Mouse (Mus musculus): ENCODE measurements around the gene Atg4a-ps.
A peak's percentile ranks its signal among the peaks of the same experiment; 100 is the strongest.
"Not testable (repeated sequence)": the region's sequence is repeated elsewhere in the genome, so short reads cannot be mapped to it uniquely, and the experiment has no call there.

Gene Atg4a-ps

GRCm38 (mm10) chr3:103645968-103646367 is at the start of gene Atg4a-ps:
Gene Atg4a-ps (minus strand): TSS chr3:103646068.
- DNase-seq (ENCODE audit: low spot score) = not testable (repeated sequence)

GRCm38 (mm10) chr3:103695556-103695955 is 49.7 kb upstream of the Atg4a-ps start:
- no peak for DNase-seq (ENCODE audit: low spot score)

- DNase-seq (ENCODE audit: low spot score) = no peak
These were observed 44.6 kb upstream of the Atg4a-ps start for GRCm38 (mm10) chr3:103690506-103690905.

GRCm38 (mm10) chr3:103689043-103689442 is 43.2 kb upstream of the Atg4a-ps start:
- DNase-seq (ENCODE audit: low spot score) = no peak

GRCm38 (mm10) chr3:103683966-103684319 is 38.1 kb upstream of the Atg4a-ps start:
- DNase-seq (ENCODE audit: low spot score) = no peak

- DNase-seq (ENCODE audit: low spot score) = peak; percentile 81
These were observed 37.5 kb upstream of the Atg4a-ps start for GRCm38 (mm10) chr3:103683234-103683965.

- peak; percentile 33 for DNase-seq (ENCODE audit: low spot score)
These were observed 36.6 kb upstream of the Atg4a-ps start for GRCm38 (mm10) chr3:103682473-103682872.

- no peak for DNase-seq (ENCODE audit: low spot score)
These were observed 32.9 kb upstream of the Atg4a-ps start for GRCm38 (mm10) chr3:103678811-103679210.

- DNase-seq (ENCODE audit: low spot score) = no peak
These were observed 26.8 kb upstream of the Atg4a-ps start for GRCm38 (mm10) chr3:103672716-103673115.

- DNase-seq (ENCODE audit: low spot score) = no peak
These were observed 26.2 kb upstream of the Atg4a-ps start for GRCm38 (mm10) chr3:103672113-103672512.

- no peak for DNase-seq (ENCODE audit: low spot score)
These were observed 17.5 kb upstream of the Atg4a-ps start for GRCm38 (mm10) chr3:103663385-103663784.

GRCm38 (mm10) chr3:103661714-103662113 is 15.8 kb upstream of the Atg4a-ps start:
- no peak for DNase-seq (ENCODE audit: low spot score)

- no peak for DNase-seq (ENCODE audit: low spot score)
These were observed 14.1 kb upstream of the Atg4a-ps start for GRCm38 (mm10) chr3:103660012-103660411.

GRCm38 (mm10) chr3:103650406-103650805 is 4.5 kb upstream of the Atg4a-ps start:
- DNase-seq (ENCODE audit: low spot score) = no peak

GRCm38 (mm10) chr3:103649716-103650115 is 3.8 kb upstream of the Atg4a-ps start:
- DNase-seq (ENCODE audit: low spot score) = no peak

- no peak for DNase-seq (ENCODE audit: low spot score)
These were observed 2.6 kb upstream of the Atg4a-ps start for GRCm38 (mm10) chr3:103648486-103648885.

- no peak for DNase-seq (ENCODE audit: low spot score)
These were observed 1.4 kb upstream of the Atg4a-ps start for GRCm38 (mm10) chr3:103647164-103647867.

- DNase-seq (ENCODE audit: low spot score) = peak; percentile 73
These were observed 4.6 kb downstream of the Atg4a-ps start for GRCm38 (mm10) chr3:103641301-103641700.

- DNase-seq (ENCODE audit: low spot score) = peak; percentile 74
These were observed 5.6 kb downstream of the Atg4a-ps start for GRCm38 (mm10) chr3:103640226-103640803.

GRCm38 (mm10) chr3:103637641-103638040 is 8.2 kb downstream of the Atg4a-ps start:
- DNase-seq (ENCODE audit: low spot score) = no peak

- DNase-seq (ENCODE audit: low spot score) = no peak
These were observed 11.6 kb downstream of the Atg4a-ps start for GRCm38 (mm10) chr3:103634256-103634655.

- DNase-seq (ENCODE audit: low spot score) = no peak
These were observed 12.0 kb downstream of the Atg4a-ps start for GRCm38 (mm10) chr3:103633831-103634230.

GRCm38 (mm10) chr3:103633124-103633523 is 12.7 kb downstream of the Atg4a-ps start:
- no peak for DNase-seq (ENCODE audit: low spot score)
